Mouse (Mus musculus): ENCODE results near the gene Nbea. TPM values are rescaled to one million over a fixed set of nuclear protein-coding genes. Genes with fewer than 3 reads are reported as not detected.

Gene Nbea
- total RNA-seq (2014; fragmentation: Nextera tagmentation) (not detected in 2 replicates), total RNA-seq (2017) (0.29 and 0.76 TPM in 2 replicates), polyA plus RNA-seq (2012) (not detected in 2 replicates)

DNA sequence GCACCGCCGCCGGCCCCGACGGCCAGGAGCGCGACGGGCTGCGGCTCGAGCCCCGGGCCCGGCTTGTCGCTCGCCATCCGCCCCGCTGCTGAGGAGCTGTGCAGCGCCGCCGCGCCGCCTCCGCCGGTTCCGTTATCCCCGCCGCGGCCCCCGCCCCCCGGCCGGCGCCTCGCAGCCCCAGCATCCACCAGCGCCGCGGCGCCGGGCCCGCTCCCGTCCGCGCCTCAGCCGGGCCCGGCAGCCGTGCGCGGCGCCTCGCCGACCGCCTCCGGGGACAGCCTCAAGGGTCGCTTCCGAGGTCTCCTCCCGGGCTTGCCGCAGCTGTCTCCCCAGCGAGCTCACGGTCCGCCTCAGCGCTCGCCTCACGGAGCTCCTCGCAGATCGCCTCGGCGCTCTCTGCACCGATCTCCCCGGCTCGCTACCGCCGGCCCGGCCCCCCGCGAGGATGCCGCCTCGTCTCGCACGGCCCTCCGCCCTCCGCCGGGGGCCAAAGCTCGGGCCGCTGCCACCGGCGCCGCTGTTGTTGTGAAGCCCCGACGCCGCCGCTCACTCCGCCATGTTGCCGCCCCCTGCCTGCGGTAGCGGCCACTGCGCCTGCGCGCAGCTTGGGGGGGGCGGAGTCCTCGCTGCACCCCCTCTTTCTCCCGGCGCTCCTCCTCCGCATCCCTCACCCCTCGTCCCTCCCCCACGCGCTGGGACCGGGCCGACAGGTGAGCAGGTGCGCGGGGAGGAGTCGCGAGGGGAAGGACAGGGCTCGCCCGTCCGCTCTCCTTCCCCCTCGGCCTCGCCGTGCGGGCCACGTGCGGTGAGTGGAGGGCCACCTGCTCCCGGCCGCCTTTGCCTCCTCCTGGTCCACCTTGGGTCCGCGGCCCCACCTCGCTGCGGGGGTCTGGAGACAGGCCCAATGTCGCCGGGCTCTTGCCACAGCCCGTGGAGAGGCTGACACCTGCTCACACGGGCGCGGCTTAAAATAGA, at the start of gene Nbea:
TSS of gene Nbea (minus strand) at position 543 of the 975 bp plus-strand sequence.
- no peak for DNase-seq (ENCODE audit: low spot score)
- no peak within 1 kb of the TSS; the same call in 1 of the 2 replicates for H3K4me3 ChIP-seq (ENCODE audit: low read depth, low read length)
- no peak for TF ChIP-seq GATA2 (IDR thresholded peaks at IDR 0.05; ENCODE audit: borderline replicate concordance, low read depth, low read length)
- no peak for TF ChIP-seq TAL1 (conservative IDR thresholded peaks at IDR 0.05; ENCODE audit: low read depth, low read length)
- TF ChIP-seq POLR2AphosphoS5 (IDR thresholded peaks at IDR 0.05; ENCODE audit: insufficient replicate concordance, low read depth, low read length): no peak
- TF ChIP-seq CTCF (IDR thresholded peaks at IDR 0.05; ENCODE audit: low read depth, low read length): no peak
- no peak for TF ChIP-seq GATA1 (IDR thresholded peaks at IDR 0.05; ENCODE audit: borderline replicate concordance, low read length)
- peaks cover 20% of the 10 kb centered on the region for H3K9me3 ChIP-seq (replicated peaks)
- no peaks in the 10 kb centered on the region for H3K36me3 ChIP-seq (replicated peaks)
- no peaks in the 10 kb centered on the region for H3K4me1 ChIP-seq (ENCODE audit: insufficient read depth, low read depth, low read length)
- H3K27me3 ChIP-seq (ENCODE audit: insufficient read depth, low read length): no peaks in the 10 kb centered on the region
- no peak for ATAC-seq (ENCODE audit: extremely low read depth, insufficient number of reproducible peaks, low FRiP score, poor library complexity, severe bottlenecking)

- DNase-seq (ENCODE audit: low spot score) (no peak), ATAC-seq (ENCODE audit: extremely low read depth, insufficient number of reproducible peaks, low FRiP score, poor library complexity, severe bottlenecking) (no peak)
- no peaks in the 10 kb centered on the region for H3K9me3 ChIP-seq (replicated peaks)
- no peak overlapping the region for H3K4me3 ChIP-seq (ENCODE audit: low read depth, low read length)
- no peaks in the 10 kb centered on the region for H3K27me3 ChIP-seq (ENCODE audit: insufficient read depth, low read length)
- TF ChIP-seq TAL1 (conservative IDR thresholded peaks at IDR 0.05; ENCODE audit: low read depth, low read length) (no peak), POLR2AphosphoS5 (IDR thresholded peaks at IDR 0.05; ENCODE audit: insufficient replicate concordance, low read depth, low read length) (no peak), GATA1 (IDR thresholded peaks at IDR 0.05; ENCODE audit: borderline replicate concordance, low read length) (no peak), GATA2 (IDR thresholded peaks at IDR 0.05; ENCODE audit: borderline replicate concordance, low read depth, low read length) (no peak), CTCF (IDR thresholded peaks at IDR 0.05; ENCODE audit: low read depth, low read length) (no peak)
- no peaks in the 10 kb centered on the region for H3K4me1 ChIP-seq (ENCODE audit: insufficient read depth, low read depth, low read length)
- no peaks in the 10 kb centered on the region for H3K36me3 ChIP-seq (replicated peaks)
These were observed 45.8 kb upstream of the Nbea start for GRCm38 (mm10) chr3:56229283-56229682.

DNA sequence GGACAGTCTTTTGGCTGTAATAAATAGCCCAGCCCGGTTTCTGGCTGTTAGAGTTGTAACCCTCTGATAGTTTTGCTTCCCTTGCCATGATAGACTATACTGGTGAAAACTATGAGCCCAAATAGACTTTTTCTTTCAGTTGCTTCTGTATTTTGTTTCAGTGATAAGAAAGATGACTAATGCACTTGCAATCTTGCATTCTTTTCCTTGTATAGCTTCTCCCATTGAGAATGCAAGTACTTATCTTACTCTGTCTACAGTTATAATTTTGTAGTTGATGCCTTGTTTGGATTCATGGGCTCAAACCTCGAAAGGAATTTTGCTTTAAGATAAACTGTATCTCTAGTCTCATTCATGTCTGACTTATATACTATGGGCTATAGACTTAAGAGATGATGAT, 32.5 kb upstream of the Nbea start:
- TF ChIP-seq CTCF (IDR thresholded peaks at IDR 0.05; ENCODE audit: low read depth, low read length) (no peak), GATA2 (IDR thresholded peaks at IDR 0.05; ENCODE audit: borderline replicate concordance, low read depth, low read length) (no peak), GATA1 (IDR thresholded peaks at IDR 0.05; ENCODE audit: borderline replicate concordance, low read length) (no peak), TAL1 (conservative IDR thresholded peaks at IDR 0.05; ENCODE audit: low read depth, low read length) (no peak), POLR2AphosphoS5 (IDR thresholded peaks at IDR 0.05; ENCODE audit: insufficient replicate concordance, low read depth, low read length) (no peak)
- no peaks in the 10 kb centered on the region for H3K36me3 ChIP-seq (replicated peaks)
- H3K4me1 ChIP-seq (ENCODE audit: insufficient read depth, low read depth, low read length): no peaks in the 10 kb centered on the region
- DNase-seq (ENCODE audit: low spot score) (no peak), ATAC-seq (ENCODE audit: extremely low read depth, insufficient number of reproducible peaks, low FRiP score, poor library complexity, severe bottlenecking) (no peak)
- no peak overlapping the region for H3K4me3 ChIP-seq (ENCODE audit: low read depth, low read length)
- H3K27me3 ChIP-seq (ENCODE audit: insufficient read depth, low read length): no peaks in the 10 kb centered on the region
- no peaks in the 10 kb centered on the region for H3K9me3 ChIP-seq (replicated peaks)

- Histone ChIP-seq H3K4me1 (ENCODE audit: insufficient read depth, low read depth, low read length) (no peaks in the 10 kb centered on the region), H3K9me3 (replicated peaks) (peaks cover 4% of the 10 kb centered on the region; the same call in 1 of the 2 replicates), H3K27me3 (ENCODE audit: insufficient read depth, low read length) (no peaks in the 10 kb centered on the region), H3K4me3 (ENCODE audit: low read depth, low read length) (no peak overlapping the region), H3K36me3 (replicated peaks) (no peaks in the 10 kb centered on the region)
- no peak for TF ChIP-seq CTCF (IDR thresholded peaks at IDR 0.05; ENCODE audit: low read depth, low read length)
- no peak for TF ChIP-seq TAL1 (conservative IDR thresholded peaks at IDR 0.05; ENCODE audit: low read depth, low read length)
- no peak for TF ChIP-seq GATA1 (IDR thresholded peaks at IDR 0.05; ENCODE audit: borderline replicate concordance, low read length)
- TF ChIP-seq POLR2AphosphoS5 (IDR thresholded peaks at IDR 0.05; ENCODE audit: insufficient replicate concordance, low read depth, low read length): no peak
- no peak for TF ChIP-seq GATA2 (IDR thresholded peaks at IDR 0.05; ENCODE audit: borderline replicate concordance, low read depth, low read length)
- no peak for DNase-seq (ENCODE audit: low spot score)
- ATAC-seq (ENCODE audit: extremely low read depth, insufficient number of reproducible peaks, low FRiP score, poor library complexity, severe bottlenecking): no peak
These were observed 20.5 kb upstream of the Nbea start for GRCm38 (mm10) chr3:56203968-56204367.

GRCm38 (mm10) chr3:56188238-56188637, 4.7 kb upstream of the Nbea start:
- Histone ChIP-seq H3K4me1 (ENCODE audit: insufficient read depth, low read depth, low read length) (no peaks in the 10 kb centered on the region), H3K4me3 (ENCODE audit: low read depth, low read length) (no peak overlapping the region), H3K9me3 (replicated peaks) (peaks cover 9% of the 10 kb centered on the region), H3K36me3 (replicated peaks) (no peaks in the 10 kb centered on the region), H3K27me3 (ENCODE audit: insufficient read depth, low read length) (no peaks in the 10 kb centered on the region)
- ATAC-seq (ENCODE audit: extremely low read depth, insufficient number of reproducible peaks, low FRiP score, poor library complexity, severe bottlenecking) (no peak), DNase-seq (ENCODE audit: low spot score) (no peak)
- TF ChIP-seq POLR2AphosphoS5 (IDR thresholded peaks at IDR 0.05; ENCODE audit: insufficient replicate concordance, low read depth, low read length): no peak
- TF ChIP-seq GATA1 (IDR thresholded peaks at IDR 0.05; ENCODE audit: borderline replicate concordance, low read length): no peak
- TF ChIP-seq GATA2 (IDR thresholded peaks at IDR 0.05; ENCODE audit: borderline replicate concordance, low read depth, low read length): no peak
- no peak for TF ChIP-seq TAL1 (conservative IDR thresholded peaks at IDR 0.05; ENCODE audit: low read depth, low read length)
- no peak for TF ChIP-seq CTCF (IDR thresholded peaks at IDR 0.05; ENCODE audit: low read depth, low read length)

GRCm38 (mm10) chr3:56187131-56187779, 3.8 kb upstream of the Nbea start:
- DNase-seq (ENCODE audit: low spot score) (no peak), ATAC-seq (ENCODE audit: extremely low read depth, insufficient number of reproducible peaks, low FRiP score, poor library complexity, severe bottlenecking) (no peak)
- Histone ChIP-seq H3K36me3 (replicated peaks) (no peaks in the 10 kb centered on the region), H3K9me3 (replicated peaks) (peaks cover 19% of the 10 kb centered on the region), H3K4me3 (ENCODE audit: low read depth, low read length) (no peak overlapping the region), H3K4me1 (ENCODE audit: insufficient read depth, low read depth, low read length) (no peaks in the 10 kb centered on the region), H3K27me3 (ENCODE audit: insufficient read depth, low read length) (no peaks in the 10 kb centered on the region)
- TF ChIP-seq GATA1 (IDR thresholded peaks at IDR 0.05; ENCODE audit: borderline replicate concordance, low read length): no peak
- no peak for TF ChIP-seq TAL1 (conservative IDR thresholded peaks at IDR 0.05; ENCODE audit: low read depth, low read length)
- TF ChIP-seq GATA2 (IDR thresholded peaks at IDR 0.05; ENCODE audit: borderline replicate concordance, low read depth, low read length): no peak
- no peak for TF ChIP-seq POLR2AphosphoS5 (IDR thresholded peaks at IDR 0.05; ENCODE audit: insufficient replicate concordance, low read depth, low read length)
- no peak for TF ChIP-seq CTCF (IDR thresholded peaks at IDR 0.05; ENCODE audit: low read depth, low read length)
